Mouse (Mus musculus) CH12.LX (cell line): ENCODE data around the gene Tnfsf9.

Source experiments
- CTCF ChIP-seq, 2 experiments: IDR thresholded peaks in 1 of 2; conservative IDR thresholded peaks in 1 of 2; 2 replicates each; pipeline ENCODE4 v1.5.1; 2011 to 2012; ENCODE audit warnings: low read depth in 2 of 2, low read length in 2 of 2, improper control_type of control experiment in 1 of 2, inconsistent platforms in 1 of 2, mild to moderate bottlenecking in 1 of 2, moderate library complexity in 1 of 2
- EP300 ChIP-seq: IDR thresholded peaks from 2 replicates; pipeline ENCODE4 v1.6.1; 2011; ENCODE audit warnings: low read length, improper control_type of control experiment
- HCFC1 ChIP-seq: IDR thresholded peaks from 2 replicates; pipeline ENCODE4 v1.6.1; 2012; ENCODE audit warnings: low read depth, mild to moderate bottlenecking, inconsistent platforms, low read length, improper control_type of control experiment
- MAFK ChIP-seq: IDR thresholded peaks from 2 replicates; pipeline ENCODE4 v1.6.1; 2011; ENCODE audit warnings: low read length, improper control_type of control experiment; ENCODE audit not compliant: insufficient replicate concordance
- PAX5 ChIP-seq: IDR thresholded peaks from 2 replicates; pipeline ENCODE4 v1.6.1; 2012; ENCODE audit warnings: low read length, inconsistent platforms, mixed read lengths
- POLR2AphosphoS2 ChIP-seq: IDR thresholded peaks from 2 replicates; pipeline ENCODE4 v1.6.1; 2011; ENCODE audit warnings: low read depth, low read length, improper control_type of control experiment
- TCF12 ChIP-seq: IDR thresholded peaks from 2 replicates; pipeline ENCODE4 v1.6.1; 2014; ENCODE audit warnings: low read depth, mild to moderate bottlenecking, inconsistent platforms, low read length, improper control_type of control experiment

DNA sequence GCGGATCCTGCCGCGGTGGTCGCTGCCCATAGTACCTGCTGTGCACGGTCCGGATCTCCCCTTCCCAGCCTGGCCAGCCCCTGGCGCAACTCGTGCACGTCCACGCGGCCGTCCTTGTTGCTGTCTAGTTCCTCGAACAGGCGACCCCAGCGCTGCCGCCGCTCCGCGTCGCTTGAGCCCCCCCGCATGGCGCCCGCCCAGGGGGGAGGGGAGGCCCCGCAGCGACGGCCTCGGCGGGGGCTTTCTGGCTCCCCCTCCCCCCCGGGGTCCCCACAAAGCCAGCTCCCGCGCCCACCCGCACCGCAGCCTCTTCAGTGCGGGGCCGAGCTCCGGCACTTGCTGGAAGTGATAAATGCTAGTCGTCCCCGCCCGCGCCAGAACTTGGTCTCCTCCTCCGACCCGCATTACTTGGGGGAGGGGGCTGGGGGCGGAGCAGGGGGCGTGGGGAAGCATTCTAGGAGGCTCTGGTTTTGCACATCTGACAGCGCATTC, 45.6 kb upstream of the Tnfsf9 start, which contains the start of gene Slc25a23:
- TF ChIP-seq HCFC1 (no peak), CTCF (conservative IDR thresholded peaks at IDR 0.05 in 1 of 2, IDR thresholded peaks at IDR 0.05 in 1 of 2; ENCODE audit: low read depth in 2 of 2, low read length in 2 of 2) (no peak), EP300 (no peak), MAFK (no peak), POLR2AphosphoS2 (no peak), PAX5 (no peak), TCF12 (no peak)
